Mouse (Mus musculus) heart, embryonic 14.5 days (tissue): ENCODE measurements around the gene Mgst2. TPM values are rescaled to one million over a fixed set of nuclear protein-coding genes. Genes with fewer than 3 reads are reported as not detected.

Experiments
- ATAC-seq: fragments of 200-750 bp; cut with Nextera tagmentation; 2 replicates; pipeline ENCODE4 v1.8.0; 2017; ENCODE audit warnings: low read depth, moderate TSS enrichment; ENCODE audit not compliant: insufficient number of reproducible peaks, insufficient read depth, low FRiP score
- H3K27ac ChIP-seq, 2 experiments: fragments of 200-500 bp in 1 of 2; fragments of 300-500 bp in 1 of 2; sonication (generic) in 1 of 2; replicated peaks in 1 of 2; 2 replicates each; pipeline ENCODE4 v1.5.1; 2012 to 2014; ENCODE audit warnings: low read depth in 2 of 2, low read length in 2 of 2, control low read depth in 1 of 2, mild to moderate bottlenecking in 1 of 2, mixed read lengths in 1 of 2; ENCODE audit not compliant: control insufficient read depth in 1 of 2, insufficient read depth in 1 of 2
- H3K27me3 ChIP-seq: fragments of 300-500 bp; sonication (generic); 2 replicates; pipeline ENCODE4 v1.6.1; 2014; ENCODE audit warnings: mild to moderate bottlenecking, low read length, control low read depth; ENCODE audit not compliant: control insufficient read depth, insufficient read depth
- H3K36me3 ChIP-seq: fragments of 300-500 bp; sonication (generic); 2 replicates; pipeline ENCODE4 v1.6.1; 2014; ENCODE audit warnings: mild to moderate bottlenecking, control low read depth, low read length, mixed read lengths; ENCODE audit not compliant: control insufficient read depth, insufficient read depth
- H3K4me1 ChIP-seq, 2 experiments: fragments of 200-500 bp in 1 of 2; fragments of 300-500 bp in 1 of 2; sonication (generic) in 1 of 2; 2 replicates each; pipeline ENCODE4 v1.6.1; 2012 to 2014; ENCODE audit warnings: low read length in 2 of 2, control low read depth in 1 of 2, mixed read lengths in 1 of 2; ENCODE audit not compliant: control insufficient read depth in 2 of 2, insufficient read depth in 2 of 2
- H3K4me2 ChIP-seq: fragments of 300-500 bp; sonication (generic); 2 replicates; pipeline ENCODE4 v1.6.1; 2014; ENCODE audit warnings: mild to moderate bottlenecking, low read length
- H3K4me3 ChIP-seq, 2 experiments: fragments of 200-500 bp in 1 of 2; fragments of 300-500 bp in 1 of 2; sonication (generic) in 1 of 2; 2 replicates each; pipeline ENCODE4 v1.5.1; 2012 to 2014; ENCODE audit warnings: low read length in 2 of 2, mild to moderate bottlenecking in 2 of 2, control low read depth in 1 of 2, low read depth in 1 of 2, moderate library complexity in 1 of 2; ENCODE audit not compliant: control insufficient read depth in 1 of 2, insufficient read depth in 1 of 2
- H3K9ac ChIP-seq: fragments of 300-500 bp; sonication (generic); 2 replicates; pipeline ENCODE4 v1.6.1; 2014; ENCODE audit warnings: mild to moderate bottlenecking, low read length
- H3K9me3 ChIP-seq: fragments of 300-500 bp; sonication (generic); 2 replicates; pipeline ENCODE4 v1.6.1; 2016; ENCODE audit warnings: low read length, control low read depth; ENCODE audit not compliant: control insufficient read depth
- WGBS: fragments of 180-500 bp; shearing (Covaris S2); extraction: QIAGEN DNeasy Blood & Tissue Kit; methylation state at CpG from one replicate; pipeline ENCODE4 v1.1.7; 2014; 5-methylcytosine and 5-hydroxymethylcytosine counted together
- polyA plus RNA-seq: library from polyadenylated mRNA; unstranded; fragments of >200 nt; fragmentation: Nextera tagmentation; extraction: Ambion mirVana; gene quantifications from 2 replicates; pipeline ENCODE4 v1.2.1, GENCODE M21; 2014

The Mgst2 gene
- polyA plus RNA-seq, 1 experiment from 2014 or later: 5.1 TPM

DNA sequence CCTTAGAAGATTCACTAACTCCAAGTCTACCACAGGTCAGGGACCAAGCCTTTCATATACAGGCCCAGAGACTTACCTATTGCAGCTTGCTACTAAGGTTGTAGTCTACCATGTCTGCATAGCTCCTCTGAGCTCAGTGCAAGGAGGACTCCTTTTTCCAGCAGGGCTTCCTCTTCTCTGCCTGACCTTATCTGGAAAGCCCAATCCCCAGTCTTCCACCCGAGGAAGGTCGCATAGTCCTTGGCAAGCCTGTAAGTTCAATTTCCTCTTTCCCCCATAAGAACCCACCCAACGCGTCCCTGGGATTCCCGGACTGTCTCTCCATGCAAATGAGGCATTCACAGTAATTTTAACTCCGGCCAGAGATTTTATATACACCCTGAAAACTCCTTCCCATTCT lies 66.1 kb downstream of the Mgst2 start:
- Histone ChIP-seq H3K4me2 (no peak overlapping the region), H3K9me3 (no peaks in the 10 kb centered on the region), H3K4me3 (no peak overlapping the region), H3K27ac (peak overlapping the region in 1 of 2 experiments; percentile 94; a peak in 2 of 4 replicates), H3K4me1 (peaks cover 39 to 63% of the 10 kb centered on the region in 2 experiments), H3K36me3 (no peaks in the 10 kb centered on the region), H3K9ac (no peak overlapping the region), H3K27me3 (no peaks in the 10 kb centered on the region)
- 54% methylated on average over 6 of the region's 6 CpGs for WGBS
- ATAC-seq: no peak

GRCm38 (mm10) chr3:51727487-51727886 lies 67.3 kb downstream of the Mgst2 start:
- Histone ChIP-seq H3K9me3 (no peaks in the 10 kb centered on the region), H3K27me3 (no peaks in the 10 kb centered on the region), H3K4me1 (peaks cover 40 to 62% of the 10 kb centered on the region in 2 experiments), H3K4me2 (peak overlapping the region; percentile 62), H3K36me3 (no peaks in the 10 kb centered on the region), H3K27ac (peak overlapping the region; percentile 86 to 94), H3K9ac (peak overlapping the region; percentile 36), H3K4me3 (no peak overlapping the region)
- ATAC-seq: no peak
- WGBS: 59% methylated on average over 3 of the region's 3 CpGs

DNA sequence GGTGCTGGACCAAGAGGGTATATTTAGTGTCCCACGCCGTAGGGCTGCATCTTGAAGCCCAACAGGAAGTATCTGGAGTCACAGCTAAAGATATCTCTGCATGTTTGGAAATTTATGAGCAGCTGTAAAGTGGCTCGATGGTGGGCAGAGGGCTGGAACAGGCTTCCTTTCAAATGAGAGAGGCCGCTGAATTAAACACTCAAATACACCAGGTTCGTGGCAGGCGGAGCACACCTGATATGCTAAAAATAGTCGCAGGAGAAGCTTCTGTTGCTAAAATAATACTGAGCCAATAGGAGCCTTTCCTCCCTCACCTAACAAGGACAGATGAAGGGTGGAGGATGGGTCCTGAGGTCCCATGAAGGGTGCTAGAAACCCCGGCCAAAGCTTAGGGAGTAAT lies 67.8 kb downstream of the Mgst2 start:
- Histone ChIP-seq H3K36me3 (no peaks in the 10 kb centered on the region), H3K9ac (peak overlapping the region; percentile 36), H3K9me3 (no peaks in the 10 kb centered on the region), H3K27me3 (no peaks in the 10 kb centered on the region), H3K27ac (peak overlapping the region; percentile 86 to 94), H3K4me1 (peaks cover 42 to 64% of the 10 kb centered on the region in 2 experiments), H3K4me3 (no peak overlapping the region; a peak in 1 of 4 replicates), H3K4me2 (peak overlapping the region; percentile 62)
- ATAC-seq: no peak
- WGBS: 3% methylated on average over 8 of the region's 8 CpGs

DNA sequence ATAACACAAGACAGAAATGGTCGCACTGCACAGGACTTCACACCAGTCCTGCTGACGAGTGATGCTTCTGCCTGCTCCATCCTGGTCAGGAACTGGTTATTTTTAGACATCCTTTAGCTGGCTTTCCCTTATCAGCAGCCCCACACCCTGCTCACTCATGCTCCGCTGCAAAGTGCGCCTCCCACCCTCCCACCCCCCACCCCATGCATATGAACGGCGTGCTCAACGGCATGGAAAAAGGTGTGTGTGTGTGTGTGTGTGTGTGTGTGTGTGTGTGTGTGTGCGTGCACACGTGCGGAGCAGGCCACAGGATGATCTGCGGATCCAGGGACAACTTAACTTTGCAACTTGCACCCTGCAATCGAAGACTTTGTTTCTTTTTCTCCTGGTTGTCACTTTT lies 68.3 kb downstream of the Mgst2 start:
- Histone ChIP-seq H3K27me3 (no peaks in the 10 kb centered on the region), H3K9ac (0 out of 2 replicates have a peak overlapping the region, but pooled peaks have one; percentile 36), H3K9me3 (no peaks in the 10 kb centered on the region), H3K4me1 (peaks cover 42 to 64% of the 10 kb centered on the region in 2 experiments), H3K4me3 (no peak overlapping the region; a peak in 1 of 4 replicates), H3K36me3 (no peaks in the 10 kb centered on the region), H3K4me2 (peak overlapping the region; percentile 62), H3K27ac (peak overlapping the region; percentile 86 to 94)
- 4% methylated on average over 12 of the region's 12 CpGs for WGBS
- ATAC-seq: peak; percentile 82

DNA sequence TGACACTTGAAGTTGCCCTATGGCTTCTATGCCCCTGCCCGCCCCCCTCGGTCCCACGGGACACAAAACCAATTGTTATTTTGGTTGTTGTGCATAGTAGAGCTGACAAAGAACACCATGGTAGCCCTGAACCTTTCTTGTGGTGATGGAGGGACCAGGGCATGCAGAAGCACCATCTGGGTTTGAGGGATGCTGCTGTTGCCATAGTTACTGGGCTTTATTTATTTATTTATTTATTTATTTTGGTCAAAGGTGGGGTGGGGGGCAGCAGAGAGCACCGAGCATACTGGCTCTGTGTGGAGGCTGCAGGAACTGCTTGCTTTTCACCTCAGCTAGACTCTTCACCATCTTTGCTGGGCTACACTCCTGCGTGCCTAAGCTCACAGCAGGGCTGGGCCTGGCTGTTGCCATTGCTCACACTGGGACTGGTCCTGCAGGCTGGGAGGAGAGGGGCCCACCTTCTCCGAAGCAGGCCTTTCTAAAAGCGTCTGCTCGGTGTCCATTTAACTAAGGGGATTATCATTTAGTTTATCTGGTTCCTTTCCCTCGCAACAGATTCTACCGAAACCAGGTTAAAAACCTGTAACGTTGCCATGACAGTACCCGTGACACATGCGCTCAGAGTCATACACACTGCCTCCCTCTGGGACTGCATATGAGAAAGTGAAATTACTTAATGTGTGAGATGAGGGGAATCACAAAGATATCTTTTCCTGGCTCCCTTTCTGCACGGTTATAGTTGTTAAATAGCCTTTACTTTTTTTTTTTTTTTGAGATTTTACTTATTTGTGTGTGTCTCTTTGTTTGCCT lies 69.2 kb downstream of the Mgst2 start:
- ATAC-seq: no peak
- Histone ChIP-seq H3K27ac (peak overlapping the region; percentile 28 to 94), H3K27me3 (no peaks in the 10 kb centered on the region), H3K9ac (0 out of 2 replicates have a peak overlapping the region, but pooled peaks have one; percentile 34), H3K4me3 (no peak overlapping the region), H3K4me2 (no peak overlapping the region), H3K9me3 (no peaks in the 10 kb centered on the region), H3K36me3 (no peaks in the 10 kb centered on the region), H3K4me1 (peaks cover 42 to 62% of the 10 kb centered on the region in 2 experiments)
- 65% methylated on average over 14 of the region's 14 CpGs for WGBS

DNA sequence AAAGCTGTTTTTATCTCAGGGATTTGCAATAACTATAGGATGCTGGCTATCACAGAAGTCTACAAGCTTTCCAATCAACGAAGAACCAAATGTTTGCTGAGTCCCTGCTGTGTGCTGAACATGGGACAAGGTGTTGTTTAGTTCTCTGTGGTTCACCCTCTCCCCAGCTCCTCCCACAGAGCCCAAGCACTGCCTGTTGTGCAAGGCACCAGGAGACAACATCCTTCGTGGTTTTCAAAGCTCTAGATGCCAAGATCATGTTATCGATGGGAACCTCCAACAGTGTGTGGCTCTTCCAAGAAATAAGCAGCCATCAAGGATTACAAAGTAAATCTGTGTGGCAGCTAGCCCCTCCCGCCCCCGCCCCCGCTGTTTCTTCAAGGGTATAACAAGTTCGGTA lies 70.5 kb downstream of the Mgst2 start:
- no peak overlapping the region for H3K4me2 ChIP-seq
- peaks cover 29 to 49% of the 10 kb centered on the region in 2 experiments for H3K4me1 ChIP-seq
- H3K27me3 ChIP-seq: no peaks in the 10 kb centered on the region
- no peaks in the 10 kb centered on the region for H3K9me3 ChIP-seq
- WGBS: 82% methylated on average over 7 of the region's 7 CpGs
- no peaks in the 10 kb centered on the region for H3K36me3 ChIP-seq
- H3K9ac ChIP-seq: no peak overlapping the region
- no peak overlapping the region for H3K27ac ChIP-seq
- no peak for ATAC-seq
- no peak overlapping the region for H3K4me3 ChIP-seq

GRCm38 (mm10) chr3:51731949-51732636 lies 71.9 kb downstream of the Mgst2 start:
- Histone ChIP-seq H3K27me3 (no peaks in the 10 kb centered on the region), H3K4me1 (peaks cover 24 to 41% of the 10 kb centered on the region in 2 experiments), H3K9ac (no peak overlapping the region), H3K4me2 (no peak overlapping the region), H3K9me3 (no peaks in the 10 kb centered on the region), H3K4me3 (no peak overlapping the region), H3K36me3 (no peaks in the 10 kb centered on the region), H3K27ac (no peak overlapping the region)
- WGBS: 91% methylated on average over 16 of the region's 16 CpGs
- no peak for ATAC-seq
